Mouse (Mus musculus) telencephalon, adult 2 months (tissue): ENCODE results near the gene Abcc1.

Experiments
- DNase-seq: peaks from one replicate; pipeline ENCODE4 v3.0.0-alpha.2; 2011; ENCODE audit warnings: low read depth, low spot score

Abcc1 gene

DNA sequence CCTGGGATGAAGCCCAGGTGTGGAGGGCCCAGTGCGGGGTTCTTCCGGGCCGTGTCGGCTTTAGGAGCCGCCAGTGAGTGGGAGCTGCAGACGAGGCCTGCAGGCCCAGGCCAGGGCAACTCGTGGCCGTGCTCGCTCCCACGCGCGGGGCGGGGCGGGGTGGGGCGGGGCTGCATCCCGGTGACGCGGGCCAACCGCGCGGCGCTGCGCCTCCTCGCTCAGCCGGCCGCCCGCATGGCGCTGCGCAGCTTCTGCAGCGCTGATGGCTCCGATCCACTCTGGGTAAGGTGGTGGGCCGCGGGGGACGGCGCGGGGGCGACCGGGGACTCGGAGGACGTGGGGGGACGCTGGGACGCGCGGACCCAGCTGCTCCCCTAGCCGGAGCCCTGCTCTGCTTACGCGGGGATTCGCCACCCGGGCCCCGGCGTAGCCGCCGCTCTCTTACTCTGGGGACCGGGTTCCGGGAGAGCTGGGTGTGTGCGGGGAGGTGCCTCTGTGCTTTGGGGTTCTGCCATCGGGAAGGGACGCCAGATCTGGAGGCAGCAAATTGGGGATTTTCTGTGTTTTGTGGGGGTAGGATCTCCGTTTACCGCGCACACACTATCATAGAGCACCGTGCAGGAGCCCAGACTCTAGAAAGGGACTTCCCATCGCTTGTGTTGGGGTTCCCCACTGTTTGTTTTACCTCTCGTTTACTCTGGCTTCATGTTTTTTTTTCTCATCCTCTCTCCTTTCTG is at the start of gene Abcc1:
Abcc1 (plus strand) TSS at position 197 of the 737 bp plus-strand sequence.
- DNase-seq: peak; percentile 59

DNA sequence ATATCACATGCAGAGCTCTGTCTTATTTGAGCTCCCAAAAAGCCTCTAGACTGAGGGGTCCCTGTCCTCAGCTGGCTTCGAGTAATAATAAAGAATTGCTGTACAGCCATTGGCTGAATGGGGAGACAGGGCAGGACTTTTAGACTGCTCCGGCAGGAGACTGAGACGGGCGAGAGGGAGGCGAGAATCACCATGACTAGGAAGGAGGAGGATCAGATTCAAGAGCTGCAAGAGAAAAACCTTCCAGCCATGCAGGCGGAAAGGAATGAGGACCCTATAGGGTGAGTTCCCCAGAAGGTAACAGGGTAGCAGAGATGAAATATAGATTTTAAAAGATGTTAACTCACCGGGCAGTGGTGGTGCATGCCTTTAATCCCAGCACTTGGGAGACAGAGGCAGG is 48.4 kb upstream of the Abcc1 start:
- DNase-seq: no peak

DNA sequence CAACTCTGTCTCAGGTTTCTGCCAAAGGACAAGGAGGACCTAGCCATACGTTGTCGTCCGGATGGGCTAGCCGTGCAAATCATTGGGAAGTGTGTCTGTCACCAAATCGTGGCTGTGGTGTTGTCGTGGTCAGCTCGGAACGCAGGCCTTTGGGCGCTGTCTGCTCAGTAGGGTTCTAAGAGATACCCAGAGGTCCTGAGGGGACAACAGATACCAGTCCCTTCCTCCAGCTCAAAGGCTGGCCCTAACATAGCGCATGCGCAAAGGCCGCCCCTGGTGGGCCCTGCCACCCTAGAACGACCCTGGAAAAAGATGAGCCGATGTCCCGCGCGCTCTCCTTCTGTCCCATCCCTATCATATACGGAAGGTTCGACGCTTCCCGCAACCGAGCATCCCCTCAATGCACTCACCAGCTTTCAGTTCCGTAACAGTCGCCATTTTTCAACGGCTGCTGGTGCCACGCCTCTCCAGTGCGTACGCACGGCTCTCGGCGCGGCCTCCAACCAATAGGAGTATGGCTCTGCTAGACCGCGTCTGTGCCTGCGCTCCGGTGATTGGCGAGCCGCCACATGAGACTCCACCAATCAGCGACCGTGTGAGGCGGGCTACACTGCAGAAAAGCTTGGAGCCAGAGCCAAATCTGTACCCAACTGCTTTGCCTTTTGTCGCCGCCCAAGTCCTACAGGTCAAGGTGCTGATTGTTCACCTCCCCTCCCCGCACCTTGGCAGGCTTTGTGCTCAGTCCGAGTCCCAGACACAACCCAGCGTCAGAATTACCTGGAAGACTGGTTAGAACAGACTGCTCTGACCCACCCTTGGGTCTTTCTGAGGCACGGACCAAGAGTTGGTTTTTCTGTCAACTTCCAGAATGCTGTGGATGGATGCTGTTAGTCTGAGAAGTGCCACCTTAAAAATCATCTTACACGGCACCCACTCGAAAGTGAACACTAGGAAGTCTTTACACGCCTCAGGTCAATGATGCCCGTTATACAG is 44.2 kb upstream of the Abcc1 start, which contains the start of gene Fopnl:
Fopnl (minus strand) TSS at position 522 of the 993 bp plus-strand sequence.
- peak; percentile 95 for DNase-seq

DNA sequence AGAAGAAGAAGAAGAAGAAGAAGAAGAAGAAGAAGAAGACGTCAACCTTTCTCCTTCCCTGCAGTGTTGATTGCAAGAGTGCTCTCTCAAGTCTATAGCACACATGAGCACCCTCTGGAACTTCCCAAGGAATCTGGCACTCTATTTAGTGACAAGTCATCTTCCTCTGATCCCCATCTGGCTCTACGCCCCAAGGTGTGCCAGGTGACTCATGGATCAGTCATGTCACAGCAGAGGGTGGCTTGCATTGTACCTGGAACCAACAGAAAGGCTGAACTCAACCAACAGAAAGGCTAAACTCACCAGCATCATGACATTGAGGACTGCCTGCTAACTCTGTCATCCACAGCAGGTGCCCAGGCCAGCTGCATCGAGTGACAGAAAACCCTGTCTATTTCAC is 41.7 kb upstream of the Abcc1 start:
- DNase-seq: no peak

DNA sequence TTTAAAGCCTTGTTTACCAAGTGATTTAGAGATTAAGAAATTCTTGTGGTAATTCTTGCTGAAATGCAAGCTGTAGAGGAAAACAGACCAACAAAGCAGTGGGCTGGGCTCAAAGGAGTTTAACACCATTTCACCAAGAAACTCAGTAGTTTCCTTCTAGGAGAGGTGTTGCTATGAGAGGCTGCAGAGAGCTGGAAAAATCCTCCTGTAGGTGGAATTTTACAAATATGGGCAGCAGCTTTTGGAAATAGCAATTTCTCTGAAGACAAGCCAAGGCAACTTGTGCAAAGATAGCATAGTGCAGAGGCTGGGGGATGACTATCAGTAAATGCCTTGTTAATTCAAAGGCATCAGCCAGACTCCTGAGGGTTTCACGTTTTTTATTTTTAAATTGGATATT is 40.9 kb upstream of the Abcc1 start:
- peak; percentile 62 for DNase-seq

DNA sequence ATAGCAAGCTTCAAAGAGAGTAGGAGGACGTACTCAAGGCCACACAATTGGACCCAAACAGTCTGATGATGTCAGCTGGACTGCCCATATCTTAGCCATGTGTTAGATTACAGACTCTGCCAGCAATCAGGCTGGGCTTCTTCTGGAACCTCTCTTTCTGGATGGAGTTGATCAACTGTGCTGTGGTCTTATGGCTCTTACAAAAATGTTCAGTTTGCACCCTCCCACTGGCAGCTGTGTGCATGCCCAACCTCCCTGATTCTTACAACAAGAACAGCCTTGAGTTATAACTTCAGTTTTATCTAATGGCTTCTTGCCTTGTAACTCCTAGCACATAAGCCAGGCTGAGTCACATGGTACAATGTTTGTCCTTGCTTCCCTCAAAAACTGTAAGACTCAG is 33.2 kb upstream of the Abcc1 start:
- no peak for DNase-seq

DNA sequence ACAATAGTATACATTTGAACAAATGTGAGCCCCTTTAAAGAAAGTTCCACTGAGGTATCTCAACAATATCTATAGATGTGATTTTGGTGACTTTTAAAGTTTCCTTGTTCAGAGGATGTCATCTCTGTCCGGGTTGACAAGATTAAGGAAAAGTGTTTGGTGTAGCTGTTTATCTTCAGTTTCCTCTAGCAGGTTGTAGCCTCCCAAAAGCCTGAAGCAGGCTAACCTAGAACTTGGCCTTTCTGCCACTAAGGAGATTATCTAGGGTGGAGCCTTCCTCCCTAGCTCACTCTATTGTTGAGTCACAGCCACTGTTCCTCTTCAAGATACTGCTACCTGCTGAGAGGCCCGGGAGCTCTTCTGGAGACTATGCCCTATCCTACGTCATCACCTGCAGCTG is 16.4 kb upstream of the Abcc1 start:
- no peak for DNase-seq

DNA sequence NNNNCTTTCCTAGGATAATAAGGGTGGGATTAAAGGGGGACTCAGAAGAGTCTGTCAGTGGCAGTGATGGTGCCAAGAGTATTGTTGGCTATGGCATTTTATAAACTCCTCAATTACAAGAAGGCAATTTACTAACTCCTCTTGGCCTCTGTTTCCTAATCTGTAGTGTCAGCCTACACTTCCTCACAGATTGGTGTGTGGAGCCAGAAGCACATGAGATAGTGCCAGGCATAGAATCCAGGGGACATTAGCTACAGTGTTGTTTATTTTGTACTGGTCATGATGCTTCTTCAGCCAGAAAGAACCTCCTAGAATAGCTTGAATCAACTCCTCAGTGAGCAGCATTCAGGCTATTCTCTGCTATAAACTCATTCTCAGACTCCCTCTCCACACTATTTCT is 9.8 kb upstream of the Abcc1 start:
- no peak for DNase-seq

DNA sequence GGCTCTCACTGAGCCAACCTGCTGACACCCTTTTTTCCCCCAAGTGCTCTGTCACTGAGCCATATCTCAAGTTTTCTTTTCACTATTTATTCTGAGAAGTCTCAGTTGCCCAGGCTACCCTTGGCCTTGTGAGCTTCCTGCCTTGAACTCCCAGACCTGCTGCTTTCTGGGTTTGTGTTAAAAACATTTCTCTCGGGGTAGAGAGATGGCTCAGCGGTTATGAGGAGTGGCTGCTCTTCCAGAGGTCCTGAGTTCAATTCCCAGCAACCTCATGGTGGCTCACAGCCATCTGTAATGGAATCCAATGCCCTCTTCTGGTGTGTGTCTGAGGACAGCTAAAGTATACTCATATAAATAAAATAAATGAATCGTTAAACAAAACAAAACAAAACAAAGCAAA is 9.1 kb upstream of the Abcc1 start:
- DNase-seq: no peak

DNA sequence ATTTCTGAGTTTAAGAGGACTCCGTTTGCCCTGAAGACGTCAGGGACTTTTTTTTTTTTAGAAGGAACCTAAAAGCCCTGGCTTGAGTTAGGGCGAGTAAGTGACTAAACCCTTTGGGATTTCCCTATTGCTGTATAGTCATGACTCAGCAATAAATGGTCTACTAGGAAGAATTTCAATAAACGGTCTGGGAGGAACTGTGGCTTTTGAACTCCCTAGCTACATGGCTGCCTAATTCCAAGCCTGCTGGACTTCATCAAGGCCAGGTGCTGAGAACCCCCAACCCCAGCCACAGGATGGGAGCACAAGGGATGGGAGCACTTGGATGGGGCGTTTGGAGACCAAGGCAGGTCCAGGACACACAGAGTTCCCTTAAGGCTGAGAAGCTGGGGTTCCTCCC is 8.7 kb upstream of the Abcc1 start:
- no peak for DNase-seq

DNA sequence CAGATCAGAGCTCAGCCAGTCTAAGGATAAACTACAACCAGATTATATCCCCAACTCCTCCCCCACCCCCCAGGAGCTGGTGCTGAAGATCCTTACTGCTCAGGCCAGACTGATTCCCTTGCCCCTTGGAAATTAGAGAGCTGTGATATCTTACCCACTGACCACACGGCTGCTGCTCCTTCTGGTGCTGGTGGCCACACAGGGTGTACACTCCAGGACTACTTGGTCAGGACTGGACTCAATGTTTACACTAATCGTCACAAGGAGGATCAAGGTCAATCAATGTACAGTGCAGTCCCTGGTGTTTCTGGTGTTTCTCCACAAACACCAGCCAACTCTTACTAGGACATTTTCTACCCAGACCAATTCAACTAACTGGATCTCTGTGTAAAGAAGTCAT is 3.5 kb upstream of the Abcc1 start:
- no peak for DNase-seq

DNA sequence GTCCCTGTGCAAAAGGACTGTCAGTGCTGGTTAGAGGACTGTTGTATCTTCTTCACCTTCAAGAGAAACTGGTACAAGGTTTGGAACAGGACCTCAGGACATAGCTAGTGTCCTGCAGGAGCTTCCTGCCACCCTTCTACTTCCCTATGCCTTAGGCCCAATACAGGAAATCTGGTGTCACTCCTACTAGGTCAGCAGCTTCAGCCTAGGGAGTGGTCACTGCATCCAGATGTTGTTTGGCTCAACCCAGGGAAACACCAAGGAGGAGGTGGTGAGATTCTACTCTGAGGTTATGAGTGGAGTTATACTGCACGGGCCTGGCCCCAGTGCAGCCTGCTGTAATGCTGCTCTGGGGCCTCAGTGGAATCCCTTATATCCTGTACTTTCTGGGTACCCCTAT is 2.8 kb upstream of the Abcc1 start:
- DNase-seq: no peak

DNA sequence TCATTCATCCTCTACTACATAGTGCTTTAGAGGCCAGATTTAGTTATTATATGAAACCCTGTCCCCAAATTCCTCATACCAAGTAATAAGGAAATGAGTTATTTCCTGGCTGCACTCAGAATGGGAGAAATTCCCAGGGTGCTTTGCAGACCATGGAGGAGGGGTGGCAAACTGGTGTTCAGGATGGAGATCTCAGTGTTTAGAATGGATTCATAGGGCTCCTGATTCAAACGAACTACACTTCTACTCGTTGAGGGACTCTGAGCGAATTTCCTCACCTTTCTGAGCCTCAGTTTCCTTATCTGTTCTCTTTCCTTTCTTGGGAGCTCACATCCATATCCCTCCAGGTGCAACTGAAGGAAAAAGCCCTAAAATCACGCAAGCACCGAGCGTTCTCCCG is 427 bp upstream of the Abcc1 start:
- no peak for DNase-seq

DNA sequence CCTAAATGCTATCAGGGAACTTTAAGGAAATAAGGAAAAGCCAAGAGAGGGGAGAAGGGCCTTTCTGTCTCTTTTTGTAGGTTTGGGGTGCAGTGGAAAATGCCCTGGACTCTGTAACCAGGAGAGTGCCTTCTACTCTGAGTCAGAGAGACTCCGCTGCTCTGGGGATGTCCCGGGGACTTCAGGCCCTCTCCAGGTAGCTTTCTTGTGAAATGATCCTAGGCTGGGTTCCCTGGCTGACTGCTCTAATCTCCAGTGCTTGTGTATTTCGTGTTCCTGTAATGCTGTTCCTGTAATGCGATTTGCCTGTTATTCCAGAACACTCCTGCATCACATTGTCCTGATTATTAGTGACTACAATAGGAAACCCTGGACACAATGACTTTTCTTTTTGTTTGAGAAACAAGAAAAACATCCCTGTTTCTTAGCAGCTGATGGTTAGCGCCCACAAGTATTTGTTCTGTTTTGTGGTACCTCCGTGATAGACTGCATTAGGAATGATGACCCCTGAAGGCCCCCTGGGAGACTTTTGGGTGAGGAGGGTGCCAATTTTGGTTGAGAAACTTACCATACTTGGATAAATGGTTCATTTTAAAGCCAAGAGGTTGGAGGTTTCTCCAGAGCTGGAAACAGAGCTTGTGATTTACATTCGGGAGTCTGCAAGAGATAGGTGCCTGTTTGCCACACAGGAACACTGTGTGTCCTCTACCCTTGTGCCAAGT is 902 bp downstream of the Abcc1 start:
- DNase-seq: no peak

DNA sequence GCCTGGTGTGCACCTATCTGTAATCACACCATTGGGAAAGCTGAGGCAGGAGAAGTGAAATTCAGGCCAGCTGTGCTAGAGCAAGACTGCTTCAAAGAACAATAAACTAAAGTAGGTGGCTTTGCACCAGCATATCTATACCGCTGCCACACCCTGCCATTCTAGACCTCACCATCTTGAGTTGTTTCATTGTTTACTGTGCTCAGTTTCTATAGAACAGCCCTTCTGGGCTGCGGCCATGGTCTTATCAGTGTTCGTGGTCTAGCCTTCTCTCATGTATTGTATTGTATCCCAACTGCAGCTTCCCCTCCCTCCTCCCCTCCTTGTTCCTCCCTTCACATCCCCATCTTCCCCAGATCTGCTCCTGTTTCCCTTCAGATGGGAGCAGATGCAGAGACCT is 2.1 kb downstream of the Abcc1 start:
- no peak for DNase-seq

DNA sequence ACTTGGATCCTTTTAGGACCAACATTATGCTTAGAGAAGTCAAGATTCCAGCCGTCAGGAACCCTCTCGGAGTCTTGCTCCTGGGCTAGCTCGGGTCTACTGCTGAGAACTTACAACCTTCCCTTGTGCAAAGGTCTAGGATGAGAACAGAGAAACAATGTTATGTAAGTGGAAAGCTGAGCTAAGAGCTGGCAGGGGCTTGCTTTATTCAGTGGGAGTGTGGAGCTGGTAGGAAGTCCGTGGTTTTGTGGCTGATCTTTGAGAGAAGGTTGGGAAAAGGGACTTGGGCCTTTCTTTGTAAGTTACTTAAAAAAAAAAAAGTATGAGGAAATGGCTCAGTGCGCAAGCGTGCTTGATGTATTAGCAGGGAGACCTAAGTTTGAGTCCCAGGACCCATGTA is 2.7 kb downstream of the Abcc1 start:
- no peak for DNase-seq

DNA sequence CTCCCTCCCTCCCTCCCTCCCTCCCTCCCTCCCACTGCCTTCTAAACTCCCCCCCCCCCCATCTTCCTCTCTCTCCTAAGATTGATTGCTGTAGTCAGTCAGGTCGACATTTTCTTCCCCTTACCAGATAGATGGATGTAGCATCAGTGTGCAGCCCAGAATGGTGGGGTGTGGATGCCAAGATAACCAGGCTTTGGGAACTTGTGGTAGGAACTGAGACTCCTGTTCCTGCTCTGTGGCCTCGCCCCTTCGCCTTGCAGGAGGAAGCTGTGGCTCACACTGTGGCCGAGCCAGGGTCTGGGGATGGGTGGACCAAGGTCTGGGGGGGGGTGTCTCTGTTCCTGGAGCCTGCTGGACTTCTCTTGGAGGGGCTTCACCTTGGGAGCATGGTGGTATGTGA is 4.1 kb downstream of the Abcc1 start:
- no peak for DNase-seq

DNA sequence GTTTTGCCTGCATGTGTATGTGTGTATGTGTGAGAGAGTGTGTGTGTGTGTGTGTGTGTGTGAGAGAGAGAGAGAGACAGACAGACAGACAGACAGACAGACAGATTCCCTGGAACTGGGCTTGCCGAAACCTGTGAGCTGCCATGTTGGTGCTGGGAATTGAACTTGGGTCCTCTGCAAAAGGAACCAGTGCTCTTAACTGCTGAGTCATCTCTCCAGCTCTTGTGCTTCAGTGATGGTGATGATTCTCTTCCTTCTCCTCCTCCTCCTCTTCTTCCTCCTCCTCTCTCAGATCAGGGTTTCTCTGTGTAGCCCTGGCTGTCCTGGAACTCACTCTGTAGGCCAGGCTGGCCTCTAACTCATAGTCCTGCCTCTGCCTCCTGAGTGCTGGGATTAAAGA is 4.7 kb downstream of the Abcc1 start:
- no peak for DNase-seq

DNA sequence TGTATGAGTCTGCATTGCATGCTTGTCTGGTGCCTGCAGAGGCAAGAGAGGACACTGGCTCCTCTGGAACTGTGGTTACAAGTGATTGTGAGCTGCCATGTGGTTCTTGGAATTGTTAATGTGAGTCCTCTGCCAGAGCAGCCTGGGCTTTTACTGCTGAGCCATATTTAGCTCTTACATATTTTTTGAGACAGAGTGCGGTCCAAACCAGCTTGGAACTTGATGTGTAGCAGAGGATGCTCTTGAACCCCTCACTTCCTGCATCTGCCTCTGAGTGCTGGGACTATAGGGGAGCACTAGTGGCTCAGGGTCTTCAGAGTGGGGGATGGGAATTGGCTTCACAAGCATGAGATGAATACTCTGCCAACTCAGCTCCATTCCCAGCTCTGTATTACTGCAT is 10.0 kb downstream of the Abcc1 start:
- peak; percentile 78 for DNase-seq

DNA sequence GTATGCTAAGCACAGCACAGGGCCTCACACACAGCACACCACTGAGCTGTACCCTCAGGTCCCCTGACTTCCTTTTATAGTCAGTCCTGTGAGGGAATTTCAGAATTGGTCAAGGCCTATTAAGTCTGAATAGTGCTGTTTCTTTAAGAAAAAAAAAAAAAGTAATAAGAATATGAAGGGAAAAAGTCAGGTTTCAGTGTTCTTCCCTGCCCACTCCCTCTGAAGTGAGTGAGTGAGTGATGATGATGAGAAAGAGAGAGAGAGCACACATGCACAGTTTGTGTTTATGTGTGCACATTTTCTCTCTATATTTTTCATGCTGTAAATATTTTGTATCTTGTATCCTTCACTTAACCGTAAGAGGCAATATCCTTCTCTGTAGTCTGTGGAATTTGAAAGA is 11.0 kb downstream of the Abcc1 start:
- no peak for DNase-seq

DNA sequence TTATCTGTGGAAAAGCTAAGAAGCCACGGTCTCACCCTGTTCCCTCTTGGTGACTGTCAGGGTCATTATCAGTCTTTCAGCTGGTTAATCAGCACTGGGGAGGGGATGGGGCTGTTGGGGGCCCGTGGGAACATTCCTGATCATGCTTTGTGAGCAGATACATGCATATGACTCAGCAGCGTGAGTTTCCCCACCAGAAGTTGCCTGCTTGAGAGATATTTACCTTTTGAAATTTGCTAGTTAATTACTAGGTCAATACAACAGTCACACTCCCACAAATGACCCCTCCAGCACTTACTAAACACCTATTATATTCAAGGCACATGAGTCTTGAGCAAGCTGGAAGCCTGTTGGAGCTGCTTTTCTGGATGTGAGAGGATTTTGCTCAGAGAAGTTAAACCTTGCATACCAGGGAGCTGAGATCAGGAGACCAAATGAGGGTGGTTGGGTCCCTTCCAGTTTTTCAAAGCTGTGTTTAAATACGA is 11.5 kb downstream of the Abcc1 start:
- DNase-seq: no peak

DNA sequence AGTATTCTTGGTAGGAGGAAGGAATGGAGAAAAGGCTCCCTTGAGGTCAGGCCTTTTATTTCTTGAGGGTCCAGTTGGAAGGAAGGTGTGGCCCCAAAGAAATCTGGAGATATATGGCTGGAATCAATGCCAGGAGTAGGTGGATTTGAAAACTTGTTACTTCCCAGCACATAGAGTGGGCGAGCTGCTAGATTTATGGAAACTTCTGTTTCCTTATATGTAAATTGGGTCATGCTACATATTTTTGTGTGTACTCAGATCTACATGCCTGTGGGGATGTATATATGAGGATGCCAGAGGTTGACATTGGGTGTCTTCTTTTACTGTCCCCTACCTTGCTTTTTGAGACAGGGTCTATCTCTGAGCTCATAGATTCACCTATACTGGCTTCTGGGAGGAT is 14.6 kb downstream of the Abcc1 start:
- no peak for DNase-seq
